Mouse (Mus musculus) c-Kit-negative CD71-positive TER-119-positive erythroid progenitor cells, embryonic 14.5 days (primary cell): Measurements from ENCODE around the gene Drd4.

ENCODE experiments used
- DNase-seq: peaks from one replicate; pipeline ENCODE4 v3.0.0-alpha.2; 2013; ENCODE audit warnings: low read depth, low spot score

Drd4 gene

DNA sequence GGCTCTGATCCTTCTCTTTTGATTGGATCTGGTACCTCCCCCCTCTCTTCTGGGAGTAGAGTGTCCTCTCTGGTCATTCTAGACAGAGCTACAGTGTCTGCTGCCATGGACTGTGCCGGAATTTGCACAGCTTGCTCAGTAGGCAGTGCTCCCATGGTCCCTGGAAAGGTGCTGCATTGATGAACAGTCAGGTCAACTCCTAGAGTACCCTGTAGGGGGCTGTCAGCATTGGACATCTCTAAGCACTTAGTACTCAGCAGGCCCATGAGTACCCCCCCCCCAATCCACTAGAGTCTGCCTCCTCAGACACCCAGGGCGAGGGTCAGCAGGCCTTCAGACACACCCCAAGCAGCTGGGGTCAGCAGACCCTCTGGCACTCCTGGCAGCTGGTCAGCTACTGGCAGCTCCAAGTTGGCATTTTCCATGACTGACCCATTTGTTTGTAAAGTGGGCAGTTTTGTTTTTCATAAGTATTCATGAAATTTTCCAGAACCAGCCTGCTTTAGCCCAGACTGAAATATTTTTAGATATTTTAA is 43.3 kb downstream of the Drd4 start:
- no peak for DNase-seq

- no peak for DNase-seq
Observed at GRCm38 (mm10) chr7:141335682-141336081, 43.9 kb downstream of the Drd4 start.

DNA sequence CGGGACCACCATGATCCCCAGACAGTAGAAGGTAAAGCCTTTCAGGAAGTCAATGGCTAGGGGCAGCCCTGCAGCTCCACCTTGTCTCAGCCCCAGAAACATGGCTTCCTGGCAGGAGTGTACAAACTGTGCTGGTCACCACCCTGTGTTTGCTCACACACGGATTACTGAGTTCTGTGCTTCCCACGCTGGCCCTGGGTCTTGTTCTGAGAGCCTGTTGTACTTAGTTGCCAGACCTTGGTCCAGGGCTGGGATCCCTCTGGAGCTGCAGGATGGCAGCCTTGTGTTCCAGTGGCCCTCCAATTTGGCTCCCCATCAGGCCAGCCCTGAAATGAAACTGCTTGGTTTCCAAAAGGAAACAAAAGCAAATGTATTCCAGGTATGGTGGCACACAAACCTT is 44.5 kb downstream of the Drd4 start:
- no peak for DNase-seq

GRCm38 (mm10) chr7:141337716-141338416 is 46.1 kb downstream of the Drd4 start:
- no peak for DNase-seq

DNA sequence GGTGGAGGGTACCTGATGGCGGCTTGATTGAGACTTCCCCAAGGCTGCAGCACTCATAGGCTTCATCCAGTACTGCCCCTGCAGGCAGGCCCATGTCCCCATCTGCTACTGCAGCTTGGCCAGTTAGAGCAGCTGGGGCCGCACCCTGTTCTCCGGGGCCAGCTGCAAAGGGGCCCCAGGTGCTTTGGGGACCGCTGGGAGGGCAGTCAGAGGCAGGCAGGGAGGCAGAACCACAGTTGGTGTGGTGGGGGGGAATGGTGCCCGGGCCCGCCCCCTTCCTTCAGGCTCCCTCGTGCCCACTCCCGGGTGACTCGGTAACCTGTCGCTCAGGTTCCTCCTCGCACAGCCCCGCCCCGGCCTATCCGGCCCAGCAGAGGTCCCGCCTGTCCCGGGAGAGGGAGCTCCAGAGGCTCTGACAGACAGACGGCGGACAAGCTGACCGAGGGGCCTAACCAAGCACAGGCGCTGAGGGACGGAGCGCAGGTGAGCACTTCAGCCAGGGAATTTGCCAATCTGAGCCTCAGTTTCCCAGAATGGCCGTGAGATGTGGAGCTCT is 46.8 kb downstream of the Drd4 start, which contains the start of gene Eps8l2:
TSS of gene Eps8l2 (plus strand) at position 305 of the 556 bp plus-strand sequence.
- no peak for DNase-seq

DNA sequence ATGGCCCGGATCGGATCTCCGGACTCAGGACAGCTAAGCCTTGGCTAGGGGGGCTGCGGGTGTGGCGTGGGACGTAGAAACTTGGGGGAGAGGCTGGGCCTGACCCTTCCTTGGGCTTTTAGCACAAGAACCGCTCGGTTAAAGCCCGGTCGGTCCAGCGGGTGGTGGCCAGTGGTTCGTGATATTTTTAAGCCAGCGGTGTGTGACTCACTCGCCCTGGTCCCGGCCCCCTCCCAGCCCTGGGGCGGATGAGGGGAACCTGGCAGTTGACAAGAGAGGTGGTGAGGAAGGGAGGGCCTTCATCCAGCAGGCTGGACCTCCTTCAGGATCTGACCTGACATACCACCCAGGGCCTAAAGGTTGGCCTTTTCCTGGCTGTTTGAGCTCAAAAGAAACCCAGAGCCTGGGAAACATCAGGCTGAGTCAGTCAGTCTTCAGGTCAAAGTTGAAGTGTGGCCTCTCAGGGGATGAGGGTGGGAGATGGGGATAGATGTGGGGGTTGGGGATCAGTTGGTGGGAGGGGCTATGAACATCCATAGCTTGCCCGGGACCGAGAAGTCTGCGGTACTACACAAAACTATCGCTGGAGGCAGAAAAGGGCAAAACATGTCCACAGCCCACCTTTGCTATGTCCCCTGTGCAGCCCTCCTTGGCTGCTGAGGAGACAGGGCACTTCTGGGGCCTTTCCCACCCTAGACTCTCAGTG is 47.6 kb downstream of the Drd4 start:
- DNase-seq: no peak

DNA sequence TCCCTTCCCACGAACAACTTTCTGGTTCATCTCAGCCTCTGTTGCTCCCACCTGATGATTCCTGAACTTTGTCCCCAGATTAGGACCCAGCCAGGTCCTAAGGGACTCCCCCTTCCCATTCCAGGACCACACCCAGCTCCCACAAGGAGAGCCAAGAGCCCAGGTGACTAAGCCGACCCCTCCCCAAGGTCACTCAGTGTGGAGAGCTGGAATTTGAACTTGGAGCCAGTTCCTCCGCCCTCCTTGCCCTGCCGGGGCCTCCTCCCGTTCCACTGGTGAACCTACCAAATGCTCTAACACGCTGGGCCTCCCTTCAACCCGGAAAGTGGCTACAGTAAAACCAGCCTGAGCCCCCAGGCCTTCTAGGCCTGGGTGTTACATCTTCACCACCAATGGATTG is 48.2 kb downstream of the Drd4 start:
- no peak for DNase-seq

DNA sequence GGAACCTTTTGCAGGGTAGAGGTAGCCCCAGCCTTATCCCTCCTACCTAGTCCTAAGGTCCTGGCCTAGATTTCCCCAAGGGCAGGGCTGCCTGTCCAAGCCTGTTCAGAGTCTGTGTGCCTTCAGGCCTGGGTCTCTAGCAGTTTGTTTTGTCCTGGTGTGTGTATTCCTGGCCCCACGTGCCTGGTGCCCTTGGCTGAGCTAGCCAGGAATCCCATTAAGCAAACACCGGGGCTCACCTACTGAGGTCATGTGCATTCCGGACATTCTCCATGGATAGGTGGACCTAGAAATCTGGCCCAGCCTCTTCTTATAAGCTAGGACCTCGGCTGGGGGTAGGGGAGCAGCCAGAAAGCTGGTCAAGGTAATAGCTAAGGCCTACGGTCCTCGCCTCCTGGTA is 48.7 kb downstream of the Drd4 start:
- no peak for DNase-seq

DNA sequence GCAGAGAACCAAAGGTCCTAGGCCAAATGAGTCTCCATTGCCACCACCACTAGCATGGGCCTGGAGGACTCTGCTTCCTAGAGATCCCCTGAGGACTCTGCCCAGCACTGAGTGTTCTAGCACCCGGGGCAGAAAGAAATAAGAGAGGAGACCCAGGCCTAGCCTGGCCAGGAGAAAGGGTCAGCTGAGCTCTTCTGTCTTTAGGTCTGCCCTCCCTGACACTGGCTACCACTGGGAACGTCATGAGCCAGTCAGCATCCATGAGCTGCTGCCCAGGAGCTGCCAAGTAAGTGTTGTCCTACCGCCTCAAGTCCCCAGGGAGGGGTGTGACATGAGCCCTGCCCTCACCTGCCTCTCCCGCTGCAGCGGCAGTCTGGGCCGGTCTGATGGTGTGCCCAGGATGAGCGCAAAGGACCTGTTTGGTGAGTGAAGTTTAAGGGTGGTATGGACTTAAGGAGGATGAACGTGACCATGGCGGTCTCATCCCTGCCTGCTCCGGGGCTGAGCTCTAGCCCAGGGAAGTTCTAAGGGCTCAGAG is 50.0 kb downstream of the Drd4 start:
- no peak for DNase-seq

DNA sequence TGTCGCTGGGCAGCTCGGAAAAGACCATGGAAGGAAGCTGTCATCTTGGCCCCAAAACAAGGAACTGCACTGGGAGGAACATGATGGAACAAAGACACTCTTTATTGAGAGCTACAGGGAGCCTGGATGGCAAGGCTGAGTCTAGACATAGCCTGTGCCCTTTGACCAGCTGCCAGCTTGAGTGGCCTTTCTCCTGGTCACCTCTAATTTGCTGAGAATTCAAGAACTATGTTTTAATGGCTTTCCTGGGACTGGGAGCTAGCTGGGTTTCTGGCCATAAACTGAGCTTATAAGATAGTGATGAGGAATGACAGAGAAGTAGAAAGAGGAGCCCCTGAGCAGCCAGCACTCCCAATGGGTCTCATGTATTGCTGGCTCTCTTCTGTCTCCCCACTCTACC is 51.4 kb downstream of the Drd4 start:
- no peak for DNase-seq

- DNase-seq: no peak
Observed at GRCm38 (mm10) chr7:141343696-141344095, 51.9 kb downstream of the Drd4 start.

DNA sequence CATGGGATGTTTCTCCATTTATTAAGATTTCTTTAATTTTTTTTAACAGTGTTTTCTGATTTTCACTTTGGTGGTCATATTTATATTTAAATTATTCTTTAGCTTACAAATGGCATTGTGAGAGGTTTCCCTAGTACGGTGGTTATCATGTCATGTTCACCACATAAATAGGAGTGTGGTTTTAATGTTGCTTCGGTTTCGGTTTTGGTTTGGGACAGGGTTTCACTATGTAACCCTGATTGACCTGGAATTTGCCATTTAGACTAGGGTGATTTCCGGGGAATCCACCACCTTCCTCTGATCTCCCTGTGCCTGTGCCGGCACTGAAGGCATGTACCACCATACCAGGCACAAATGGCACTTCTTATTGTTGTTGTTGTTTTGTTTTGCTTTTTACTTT is 53.0 kb downstream of the Drd4 start:
- DNase-seq: no peak
